Mouse (Mus musculus): ENCODE results near the gene Dscaml1.

- TF ChIP-seq HCFC1 (IDR thresholded peaks at IDR 0.05; ENCODE audit: borderline replicate concordance, insufficient read depth, low read length) (no peak), ZNF384 (IDR thresholded peaks at IDR 0.05; ENCODE audit: low read depth, low read length) (no peak), CHD2 (IDR thresholded peaks at IDR 0.05; ENCODE audit: low read depth, low read length) (no peak), ZC3H11A (IDR thresholded peaks at IDR 0.05; ENCODE audit: borderline replicate concordance, low read depth, low read length) (no peak), MAFK (IDR thresholded peaks at IDR 0.05; ENCODE audit: insufficient read depth, low read depth, low read length) (no peak)
Observed at GRCm38 (mm10) chr9:45608097-45609031, 181.9 kb downstream of the Dscaml1 start.

All from ES-E14 (cell line).